8 mouse cellular contexts compared by ENCODE assay signal in genomic region chr12:44438884-44439283, GRCm38 (mm10).
DNase-seq lines count a peak whose midpoint lies in the region; ATAC-seq and TF ChIP-seq lines count a peak whose summit lies in the region.

No protein-coding gene starts in this region.

- no peak overlapping the region for H3K27ac ChIP-seq in embryonic facial prominence, embryonic 12.5 days
- H3K27ac ChIP-seq in limb, embryonic 14.5 days (replicated peaks; ENCODE audit: low read depth, low read length) = no peak overlapping the region

- peaks cover 3% of the 10 kb centered on the region; the same call in 1 of the 2 replicates for H3K4me1 ChIP-seq in embryonic facial prominence, embryonic 12.5 days
- H3K4me1 ChIP-seq in limb, embryonic 14.5 days (ENCODE audit: control insufficient read depth, insufficient read depth, low read length) = peaks cover 3% of the 10 kb centered on the region; the same call in 1 of the 2 replicates

- H3K4me3 ChIP-seq in embryonic facial prominence, embryonic 12.5 days = no peak overlapping the region
- no peak overlapping the region for H3K4me3 ChIP-seq in limb, embryonic 14.5 days (replicated peaks; ENCODE audit: low read length)

- 6% methylated on average over 8 of the region's 8 CpGs for WGBS in embryonic facial prominence, embryonic 12.5 days
- 11% methylated on average over 8 of the region's 8 CpGs for WGBS in limb, embryonic 14.5 days

- no peak for TF ChIP-seq POLR2A in limb, embryonic 14.5 days (IDR thresholded peaks at IDR 0.05; ENCODE audit: borderline replicate concordance, extremely low read depth, insufficient read depth, insufficient read length)

- intact Hi-C loops in left cerebral cortex, postnatal 36 days (cut with DNase I) = loop anchor here (5.0 kb wide), 1 partner anchor 112 kb away; the partner anchor contains the start of gene Nrcam

- ATAC-seq in embryonic facial prominence, embryonic 12.5 days (ENCODE audit: insufficient number of reproducible peaks, insufficient read depth, low FRiP score, low TSS enrichment) = no peak
- no peak for ATAC-seq in limb, embryonic 14.5 days (ENCODE audit: low FRiP score, low read depth)
- no peak for ATAC-seq in activated CD4-positive, CD25-positive, alpha-beta regulatory T cell, adult 4 months
- no peak for ATAC-seq in monocyte, adult 5-6 weeks (replicated peaks; ENCODE audit: insufficient number of reproducible peaks, low FRiP score, low TSS enrichment, poor library complexity, severe bottlenecking)

- peak; percentile 12 for DNase-seq in thymus, postnatal 0 days (ENCODE audit: low spot score)
- DNase-seq in thymus, postnatal 36 days = no peak
- DNase-seq in limb, embryonic 14.5 days (ENCODE audit: low spot score) = no peak
- peak; percentile 69 for DNase-seq in retina, postnatal 1 day
- DNase-seq in left cerebral cortex, postnatal 36 days (ENCODE audit: low spot score in 2 of 2) = no peak

- no peaks in the 10 kb centered on the region for H3K9me3 ChIP-seq in embryonic facial prominence, embryonic 12.5 days
- H3K9me3 ChIP-seq in limb, embryonic 14.5 days (ENCODE audit: control insufficient read depth, low read length) = no peaks in the 10 kb centered on the region

- H3K9ac ChIP-seq in embryonic facial prominence, embryonic 12.5 days = 0 out of 2 replicates have a peak overlapping the region, but pooled peaks have one; percentile 8
- no peak overlapping the region for H3K9ac ChIP-seq in limb, embryonic 14.5 days (ENCODE audit: low read depth, low read length, severe bottlenecking)

- H3K4me2 ChIP-seq in embryonic facial prominence, embryonic 12.5 days (replicated peaks) = peak overlapping the region; percentile 37
- 0 out of 2 replicates have a peak overlapping the region, but pooled peaks have one; percentile 10 for H3K4me2 ChIP-seq in limb, embryonic 14.5 days (replicated peaks; ENCODE audit: low read depth, low read length, severe bottlenecking)

- H3K27me3 ChIP-seq in embryonic facial prominence, embryonic 12.5 days = no peaks in the 10 kb centered on the region
- H3K27me3 ChIP-seq in limb, embryonic 14.5 days (ENCODE audit: control insufficient read depth, insufficient read depth, low read length) = no peaks in the 10 kb centered on the region

- H3K36me3 ChIP-seq in embryonic facial prominence, embryonic 12.5 days = no peaks in the 10 kb centered on the region
- no peaks in the 10 kb centered on the region for H3K36me3 ChIP-seq in limb, embryonic 14.5 days (ENCODE audit: control insufficient read depth, insufficient read depth, low read length)

Comparison
In these comparisons a context has a peak if more than half of its experiments do, and no peak if none do; other contexts are left out.
1. DNase-seq: peak in thymus, postnatal 0 days (single experiment) and retina, postnatal 1 day (single experiment); none in thymus, postnatal 36 days (0 of 2), limb, embryonic 14.5 days (single experiment) and left cerebral cortex, postnatal 36 days (0 of 2).